Mouse (Mus musculus): ENCODE measurements at regions not wholly inside any gene's neighbourhood (a gene's known extent, or its start where the extent isn't known, plus 50 kb on each side); places are given as distances from the start of the nearest gene placed in this dataset.

DNA sequence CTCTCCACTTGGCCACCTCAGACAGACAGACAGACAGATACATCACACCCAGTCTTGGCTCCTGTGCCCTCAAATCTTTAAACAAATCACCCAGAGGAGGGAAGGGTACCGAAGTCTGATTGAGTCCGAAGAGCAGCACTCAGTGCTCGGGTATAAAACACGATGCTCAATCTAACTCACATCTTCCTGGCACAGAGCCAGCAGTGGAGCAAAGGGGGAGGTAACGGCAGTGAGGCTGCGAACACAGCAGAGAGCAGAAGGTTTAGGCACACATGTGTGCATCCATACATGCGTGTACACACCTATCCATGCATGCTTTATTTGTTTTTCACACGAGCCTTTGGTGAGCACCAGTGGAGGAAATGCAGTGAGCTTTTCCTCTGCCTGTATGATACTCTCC is 78.9 kb upstream of the Rybp start:
- TF ChIP-seq CTCF (IDR thresholded peaks at IDR 0.05; ENCODE audit: borderline replicate concordance, extremely low read depth, insufficient read depth, insufficient read length) (no peak), POLR2A (IDR thresholded peaks at IDR 0.05; ENCODE audit: borderline replicate concordance, extremely low read depth, insufficient read depth, insufficient read length, poor library complexity, severe bottlenecking) (no peak)

Measured in brain, embryonic 14.5 days (tissue).